Mouse (Mus musculus): ENCODE measurements at regions not wholly inside any gene's neighbourhood (a gene's known extent, or its start where the extent isn't known, plus 50 kb on each side); places are given as distances from the start of the nearest gene placed in this dataset.
A peak's percentile ranks its signal among the peaks of the same experiment; 100 is the strongest.

- H3K4me1 ChIP-seq (replicated peaks; ENCODE audit: control insufficient read depth, insufficient read depth, low read length): no peaks in the 10 kb centered on the region
- WGBS: 25% methylated on average over 6 of the region's 6 CpGs
- no peak for ATAC-seq (ENCODE audit: low FRiP score)
- no peaks in the 10 kb centered on the region for H3K9me3 ChIP-seq (ENCODE audit: control insufficient read depth, low read length)
- H3K4me3 ChIP-seq (replicated peaks; ENCODE audit: low read length): no peak overlapping the region
- no peak overlapping the region for H3K9ac ChIP-seq
- H3K4me2 ChIP-seq (replicated peaks): no peak overlapping the region
- DNase-seq (ENCODE audit: low spot score): peak; percentile 79
- H3K36me3 ChIP-seq (replicated peaks; ENCODE audit: control insufficient read depth, insufficient read depth): no peaks in the 10 kb centered on the region
- no peak overlapping the region for H3K27ac ChIP-seq
- H3K27me3 ChIP-seq (ENCODE audit: control insufficient read depth, insufficient read depth, low read length): no peaks in the 10 kb centered on the region
Observed at GRCm38 (mm10) chr15:37120381-37120780, 112.8 kb upstream of the Zfp706 start.

- H3K27ac ChIP-seq: no peak overlapping the region
- H3K9me3 ChIP-seq (ENCODE audit: control insufficient read depth, low read length): peaks cover 8% of the 10 kb centered on the region; the same call in 1 of the 2 replicates
- no peak overlapping the region for H3K4me3 ChIP-seq (replicated peaks; ENCODE audit: low read length)
- H3K27me3 ChIP-seq (ENCODE audit: control insufficient read depth, insufficient read depth, low read length): no peaks in the 10 kb centered on the region
- H3K9ac ChIP-seq: no peak overlapping the region
- H3K36me3 ChIP-seq (replicated peaks; ENCODE audit: control insufficient read depth, insufficient read depth): no peaks in the 10 kb centered on the region
- no peak; the same call in 1 of the 2 replicates for ATAC-seq (ENCODE audit: low FRiP score)
- WGBS: 13% methylated on average over 8 of the region's 8 CpGs
- H3K4me1 ChIP-seq (replicated peaks; ENCODE audit: control insufficient read depth, insufficient read depth, low read length): no peaks in the 10 kb centered on the region
- no peak overlapping the region for H3K4me2 ChIP-seq (replicated peaks)
- DNase-seq (ENCODE audit: low spot score): peak; percentile 91
Observed at GRCm38 (mm10) chr15:37114119-37114518, 106.5 kb upstream of the Zfp706 start.

GRCm38 (mm10) chr15:37110462-37110861 is 102.9 kb upstream of the Zfp706 start:
- H3K27me3 ChIP-seq (ENCODE audit: control insufficient read depth, insufficient read depth, low read length): no peaks in the 10 kb centered on the region
- no peaks in the 10 kb centered on the region for H3K4me1 ChIP-seq (replicated peaks; ENCODE audit: control insufficient read depth, insufficient read depth, low read length)
- no peak overlapping the region for H3K27ac ChIP-seq
- no peak overlapping the region for H3K4me3 ChIP-seq (replicated peaks; ENCODE audit: low read length)
- WGBS: 95% methylated on average over 14 of the region's 14 CpGs
- no peak overlapping the region for H3K4me2 ChIP-seq (replicated peaks)
- DNase-seq (ENCODE audit: low spot score): no peak
- H3K36me3 ChIP-seq (replicated peaks; ENCODE audit: control insufficient read depth, insufficient read depth): no peaks in the 10 kb centered on the region
- peaks cover 8% of the 10 kb centered on the region; the same call in 1 of the 2 replicates for H3K9me3 ChIP-seq (ENCODE audit: control insufficient read depth, low read length)
- ATAC-seq (ENCODE audit: low FRiP score): no peak
- H3K9ac ChIP-seq: no peak overlapping the region

- H3K27me3 ChIP-seq (ENCODE audit: control insufficient read depth, insufficient read depth, low read length): no peaks in the 10 kb centered on the region
Observed at GRCm38 (mm10) chr15:37102035-37102555, 94.5 kb upstream of the Zfp706 start.

GRCm38 (mm10) chr15:37101419-37101818 is 93.8 kb upstream of the Zfp706 start:
- ATAC-seq (ENCODE audit: low FRiP score): no peak
- H3K9ac ChIP-seq: no peak overlapping the region

More at GRCm38 (mm10) chr15:37102035-37102555, 94.5 kb upstream of the Zfp706 start:
- Histone ChIP-seq H3K4me3 (replicated peaks; ENCODE audit: low read length) (no peak overlapping the region), H3K9ac (no peak overlapping the region), H3K27ac (no peak overlapping the region), H3K36me3 (replicated peaks; ENCODE audit: control insufficient read depth, insufficient read depth) (no peaks in the 10 kb centered on the region), H3K4me1 (replicated peaks; ENCODE audit: control insufficient read depth, insufficient read depth, low read length) (peaks cover 8% of the 10 kb centered on the region; the same call in 1 of the 2 replicates), H3K4me2 (replicated peaks) (no peak overlapping the region), H3K9me3 (ENCODE audit: control insufficient read depth, low read length) (no peaks in the 10 kb centered on the region)
- ATAC-seq (ENCODE audit: low FRiP score) (no peak), DNase-seq (ENCODE audit: low spot score) (peak; percentile 29)
- 48% methylated on average over 2 of the region's 2 CpGs for WGBS

GRCm38 (mm10) chr15:37100767-37101288 is 93.3 kb upstream of the Zfp706 start:
- H3K27me3 ChIP-seq (ENCODE audit: control insufficient read depth, insufficient read depth, low read length): no peaks in the 10 kb centered on the region
- no peak overlapping the region for H3K4me3 ChIP-seq (replicated peaks; ENCODE audit: low read length)
- H3K4me2 ChIP-seq (replicated peaks): 0 out of 2 replicates have a peak overlapping the region, but pooled peaks have one; percentile 48
- no peak overlapping the region for H3K9ac ChIP-seq
- DNase-seq (ENCODE audit: low spot score) (peak; percentile 4), ATAC-seq (ENCODE audit: low FRiP score) (no peak)
- no peaks in the 10 kb centered on the region for H3K36me3 ChIP-seq (replicated peaks; ENCODE audit: control insufficient read depth, insufficient read depth)
- no peaks in the 10 kb centered on the region for H3K9me3 ChIP-seq (ENCODE audit: control insufficient read depth, low read length)
- 91% methylated on average over 6 of the region's 6 CpGs for WGBS
- H3K27ac ChIP-seq: no peak overlapping the region
- peaks cover 8% of the 10 kb centered on the region; the same call in 1 of the 2 replicates for H3K4me1 ChIP-seq (replicated peaks; ENCODE audit: control insufficient read depth, insufficient read depth, low read length)

More at GRCm38 (mm10) chr15:37101419-37101818, 93.8 kb upstream of the Zfp706 start:
- 96% methylated on average over 1 of the region's 1 CpGs for WGBS
- DNase-seq (ENCODE audit: low spot score): no peak
- Histone ChIP-seq H3K36me3 (replicated peaks; ENCODE audit: control insufficient read depth, insufficient read depth) (no peaks in the 10 kb centered on the region), H3K27me3 (ENCODE audit: control insufficient read depth, insufficient read depth, low read length) (no peaks in the 10 kb centered on the region), H3K4me3 (replicated peaks; ENCODE audit: low read length) (no peak overlapping the region), H3K4me1 (replicated peaks; ENCODE audit: control insufficient read depth, insufficient read depth, low read length) (peaks cover 8% of the 10 kb centered on the region; the same call in 1 of the 2 replicates), H3K27ac (no peak overlapping the region), H3K9me3 (ENCODE audit: control insufficient read depth, low read length) (no peaks in the 10 kb centered on the region), H3K4me2 (replicated peaks) (no peak overlapping the region)

GRCm38 (mm10) chr15:37099927-37100766 is 92.6 kb upstream of the Zfp706 start:
- peak overlapping the region; percentile 48 for H3K4me2 ChIP-seq (replicated peaks)
- H3K9me3 ChIP-seq (ENCODE audit: control insufficient read depth, low read length): no peaks in the 10 kb centered on the region
- H3K27ac ChIP-seq: no peak overlapping the region
- no peak overlapping the region; the same call in 1 of the 2 replicates for H3K9ac ChIP-seq
- ATAC-seq (ENCODE audit: low FRiP score): peak; percentile 87
- 35% methylated on average over 17 of the region's 17 CpGs for WGBS
- no peaks in the 10 kb centered on the region for H3K27me3 ChIP-seq (ENCODE audit: control insufficient read depth, insufficient read depth, low read length)
- DNase-seq (ENCODE audit: low spot score): peak; percentile 74
- no peaks in the 10 kb centered on the region for H3K36me3 ChIP-seq (replicated peaks; ENCODE audit: control insufficient read depth, insufficient read depth)
- peaks cover 8% of the 10 kb centered on the region; the same call in 1 of the 2 replicates for H3K4me1 ChIP-seq (replicated peaks; ENCODE audit: control insufficient read depth, insufficient read depth, low read length)
- H3K4me3 ChIP-seq (replicated peaks; ENCODE audit: low read length): peak overlapping the region; percentile 18

- no peak overlapping the region for H3K9ac ChIP-seq
- peaks cover 8% of the 10 kb centered on the region; the same call in 1 of the 2 replicates for H3K4me1 ChIP-seq (replicated peaks; ENCODE audit: control insufficient read depth, insufficient read depth, low read length)
- ATAC-seq (ENCODE audit: low FRiP score) (no peak), DNase-seq (ENCODE audit: low spot score) (peak; percentile 22)
- H3K36me3 ChIP-seq (replicated peaks; ENCODE audit: control insufficient read depth, insufficient read depth): no peaks in the 10 kb centered on the region
- WGBS: 82% methylated on average over 1 of the region's 1 CpGs
- no peaks in the 10 kb centered on the region for H3K9me3 ChIP-seq (ENCODE audit: control insufficient read depth, low read length)
- no peak overlapping the region for H3K4me3 ChIP-seq (replicated peaks; ENCODE audit: low read length)
- no peak overlapping the region for H3K4me2 ChIP-seq (replicated peaks)
- no peak overlapping the region for H3K27ac ChIP-seq
- H3K27me3 ChIP-seq (ENCODE audit: control insufficient read depth, insufficient read depth, low read length): no peaks in the 10 kb centered on the region
Observed at GRCm38 (mm10) chr15:37099176-37099575, 91.6 kb upstream of the Zfp706 start.

- Histone ChIP-seq H3K4me1 (replicated peaks; ENCODE audit: control insufficient read depth, insufficient read depth, low read length) (peaks cover 8% of the 10 kb centered on the region; the same call in 1 of the 2 replicates), H3K9me3 (ENCODE audit: control insufficient read depth, low read length) (no peaks in the 10 kb centered on the region), H3K36me3 (replicated peaks; ENCODE audit: control insufficient read depth, insufficient read depth) (no peaks in the 10 kb centered on the region), H3K27me3 (ENCODE audit: control insufficient read depth, insufficient read depth, low read length) (no peaks in the 10 kb centered on the region), H3K9ac (no peak overlapping the region), H3K4me3 (replicated peaks; ENCODE audit: low read length) (no peak overlapping the region), H3K4me2 (replicated peaks) (no peak overlapping the region), H3K27ac (no peak overlapping the region)
- 90% methylated on average over 7 of the region's 7 CpGs for WGBS
- no peak for DNase-seq (ENCODE audit: low spot score)
- ATAC-seq (ENCODE audit: low FRiP score): no peak
Observed at GRCm38 (mm10) chr15:37097426-37097825, 89.9 kb upstream of the Zfp706 start.

All from hindbrain, embryonic 14.5 days (tissue).